Mouse (Mus musculus): Measurements from ENCODE around the gene Slc17a6. TPM values are rescaled to one million over a fixed set of nuclear protein-coding genes. Genes with fewer than 3 reads are reported as not detected.

The Slc17a6 gene
- polyA plus RNA-seq (2012), result not detected in 2 replicates

GRCm38 (mm10) chr7:51621694-51622145 lies at the start of gene Slc17a6:
Gene Slc17a6, plus strand, starts transcription at chr7:51622006.
- Histone ChIP-seq H3K36me3 (ENCODE audit: control insufficient read depth) (no peaks in the 10 kb centered on the region), H3K4me3 (replicated peaks) (no peak within 1 kb of the TSS), H3K27me3 (ENCODE audit: control insufficient read depth) (peaks cover 49% of the 10 kb centered on the region), H3K4me1 (ENCODE audit: control insufficient read depth) (no peaks in the 10 kb centered on the region), H3K9me3 (ENCODE audit: control insufficient read depth, low read length) (no peaks in the 10 kb centered on the region)
- TF ChIP-seq TAL1 (IDR thresholded peaks at IDR 0.05; ENCODE audit: low read length), result no peak; the same call in 2 of the 3 replicates
- no peak for TF ChIP-seq GATA1 (IDR thresholded peaks at IDR 0.05; ENCODE audit: low read length)

- no peak overlapping the region for H3K4me3 ChIP-seq (replicated peaks)
- no peaks in the 10 kb centered on the region for H3K27me3 ChIP-seq (ENCODE audit: control insufficient read depth)
- H3K36me3 ChIP-seq (ENCODE audit: control insufficient read depth), result no peaks in the 10 kb centered on the region
- H3K9me3 ChIP-seq (ENCODE audit: control insufficient read depth, low read length), result peaks cover 5% of the 10 kb centered on the region; the same call in 1 of the 2 replicates
- H3K4me1 ChIP-seq (ENCODE audit: control insufficient read depth), result no peaks in the 10 kb centered on the region
- TF ChIP-seq GATA1 (IDR thresholded peaks at IDR 0.05; ENCODE audit: low read length) (no peak), TAL1 (IDR thresholded peaks at IDR 0.05; ENCODE audit: low read length) (no peak)
Measured at GRCm38 (mm10) chr7:51600021-51600420, 21.8 kb upstream of the Slc17a6 start.

GRCm38 (mm10) chr7:51603741-51604140 lies 18.1 kb upstream of the Slc17a6 start:
- Histone ChIP-seq H3K36me3 (ENCODE audit: control insufficient read depth) (no peaks in the 10 kb centered on the region), H3K9me3 (ENCODE audit: control insufficient read depth, low read length) (peaks cover 10% of the 10 kb centered on the region; the same call in 1 of the 2 replicates), H3K27me3 (ENCODE audit: control insufficient read depth) (no peaks in the 10 kb centered on the region), H3K4me1 (ENCODE audit: control insufficient read depth) (no peaks in the 10 kb centered on the region), H3K4me3 (replicated peaks) (no peak overlapping the region)
- TF ChIP-seq TAL1 (IDR thresholded peaks at IDR 0.05; ENCODE audit: low read length), result no peak
- TF ChIP-seq GATA1 (IDR thresholded peaks at IDR 0.05; ENCODE audit: low read length), result no peak

DNA sequence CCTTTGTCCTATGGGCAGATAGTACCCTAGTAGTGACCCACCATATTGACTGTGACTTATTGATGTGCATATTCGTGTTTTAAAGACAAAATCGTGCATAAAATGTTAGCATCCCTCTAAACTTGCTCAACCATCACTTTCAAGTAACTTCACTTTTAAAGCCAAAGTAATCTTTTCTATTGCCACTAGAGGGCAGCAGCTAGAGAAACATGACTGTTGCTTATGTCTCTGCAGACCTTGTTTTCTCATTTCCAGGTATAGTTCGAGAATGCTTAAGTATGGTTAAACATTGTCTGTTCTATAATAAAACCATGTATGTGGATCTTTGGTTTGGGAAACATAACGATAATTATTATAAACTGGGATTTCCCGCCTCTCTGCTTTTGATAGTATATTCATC lies 7.4 kb upstream of the Slc17a6 start:
- TF ChIP-seq TAL1 (IDR thresholded peaks at IDR 0.05; ENCODE audit: low read length), result no peak
- TF ChIP-seq GATA1 (IDR thresholded peaks at IDR 0.05; ENCODE audit: low read length), result no peak
- H3K9me3 ChIP-seq (ENCODE audit: control insufficient read depth, low read length), result no peaks in the 10 kb centered on the region; the same call in 1 of the 2 replicates

DNA sequence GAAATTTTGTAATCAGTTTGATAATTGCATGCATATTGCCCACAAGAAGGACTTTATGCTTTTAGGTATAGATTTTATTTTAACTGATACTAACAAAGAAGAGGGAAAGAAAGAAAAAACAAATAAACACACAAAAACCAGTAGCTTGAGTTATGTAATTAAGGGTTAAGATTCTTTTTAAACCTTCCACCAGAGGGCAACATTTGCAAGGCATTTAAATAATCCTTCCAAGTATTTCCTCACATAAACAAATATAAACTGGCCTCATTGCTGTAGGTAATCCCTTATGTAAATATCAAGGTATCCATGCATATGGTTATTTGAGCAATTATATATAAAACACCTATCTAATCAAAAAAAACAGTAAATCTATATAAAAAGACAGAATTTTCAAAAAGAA lies 3.9 kb upstream of the Slc17a6 start:
- H3K27me3 ChIP-seq (ENCODE audit: control insufficient read depth), result peaks cover 14% of the 10 kb centered on the region
- H3K4me1 ChIP-seq (ENCODE audit: control insufficient read depth), result no peaks in the 10 kb centered on the region
- TF ChIP-seq GATA1 (IDR thresholded peaks at IDR 0.05; ENCODE audit: low read length), result no peak
- TF ChIP-seq TAL1 (IDR thresholded peaks at IDR 0.05; ENCODE audit: low read length), result no peak
- H3K36me3 ChIP-seq (ENCODE audit: control insufficient read depth), result no peaks in the 10 kb centered on the region
- H3K9me3 ChIP-seq (ENCODE audit: control insufficient read depth, low read length), result no peaks in the 10 kb centered on the region
- H3K4me3 ChIP-seq (replicated peaks), result no peak overlapping the region

More for the DNA sequence above, 7.4 kb upstream of the Slc17a6 start:
- Histone ChIP-seq H3K36me3 (ENCODE audit: control insufficient read depth) (no peaks in the 10 kb centered on the region), H3K4me3 (replicated peaks) (no peak overlapping the region), H3K27me3 (ENCODE audit: control insufficient read depth) (no peaks in the 10 kb centered on the region), H3K4me1 (ENCODE audit: control insufficient read depth) (no peaks in the 10 kb centered on the region)

- Histone ChIP-seq H3K4me3 (replicated peaks) (no peak overlapping the region), H3K9me3 (ENCODE audit: control insufficient read depth, low read length) (no peaks in the 10 kb centered on the region), H3K4me1 (ENCODE audit: control insufficient read depth) (no peaks in the 10 kb centered on the region), H3K36me3 (ENCODE audit: control insufficient read depth) (no peaks in the 10 kb centered on the region), H3K27me3 (ENCODE audit: control insufficient read depth) (peaks cover 16% of the 10 kb centered on the region)
- TF ChIP-seq GATA1 (IDR thresholded peaks at IDR 0.05; ENCODE audit: low read length) (no peak), TAL1 (IDR thresholded peaks at IDR 0.05; ENCODE audit: low read length) (no peak)
Measured at GRCm38 (mm10) chr7:51618412-51618811, 3.4 kb upstream of the Slc17a6 start.

- Histone ChIP-seq H3K36me3 (ENCODE audit: control insufficient read depth) (no peaks in the 10 kb centered on the region), H3K27me3 (ENCODE audit: control insufficient read depth) (peaks cover 32% of the 10 kb centered on the region), H3K4me3 (replicated peaks) (no peak overlapping the region), H3K9me3 (ENCODE audit: control insufficient read depth, low read length) (no peaks in the 10 kb centered on the region), H3K4me1 (ENCODE audit: control insufficient read depth) (no peaks in the 10 kb centered on the region)
- TF ChIP-seq TAL1 (IDR thresholded peaks at IDR 0.05; ENCODE audit: low read length), result no peak
- TF ChIP-seq GATA1 (IDR thresholded peaks at IDR 0.05; ENCODE audit: low read length), result no peak
Measured at GRCm38 (mm10) chr7:51619977-51620376, 1.8 kb upstream of the Slc17a6 start.

DNA sequence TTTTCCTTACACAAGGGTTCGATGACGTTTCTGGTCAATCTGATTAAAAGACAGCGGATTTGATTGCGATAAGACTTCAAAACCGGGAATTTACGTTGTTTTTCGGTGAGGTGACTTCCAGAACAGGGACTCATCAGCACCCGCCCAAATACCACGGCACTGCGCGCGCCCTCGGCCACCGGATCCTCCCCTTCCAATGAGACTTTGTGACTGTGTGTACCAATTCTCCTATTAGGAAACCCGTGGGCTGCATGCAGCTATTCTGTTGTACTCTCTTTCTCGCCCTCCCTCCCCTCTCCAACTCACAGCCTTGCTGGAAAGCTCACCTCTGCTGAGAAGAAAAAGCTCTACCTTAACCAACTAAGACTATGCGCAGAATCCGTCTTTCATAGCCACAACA lies 390 bp downstream of the Slc17a6 start:
- Histone ChIP-seq H3K36me3 (ENCODE audit: control insufficient read depth) (no peaks in the 10 kb centered on the region), H3K4me1 (ENCODE audit: control insufficient read depth) (no peaks in the 10 kb centered on the region), H3K4me3 (replicated peaks) (no peak overlapping the region), H3K9me3 (ENCODE audit: control insufficient read depth, low read length) (no peaks in the 10 kb centered on the region), H3K27me3 (ENCODE audit: control insufficient read depth) (peaks cover 54% of the 10 kb centered on the region)
- TF ChIP-seq GATA1 (IDR thresholded peaks at IDR 0.05; ENCODE audit: low read length) (no peak), TAL1 (IDR thresholded peaks at IDR 0.05; ENCODE audit: low read length) (no peak)

- TF ChIP-seq TAL1 (IDR thresholded peaks at IDR 0.05; ENCODE audit: low read length) (no peak), GATA1 (IDR thresholded peaks at IDR 0.05; ENCODE audit: low read length) (no peak)
- H3K4me3 ChIP-seq (replicated peaks), result no peak overlapping the region
- H3K27me3 ChIP-seq (ENCODE audit: control insufficient read depth), result peaks cover 59% of the 10 kb centered on the region
Measured at GRCm38 (mm10) chr7:51622666-51623065, 860 bp downstream of the Slc17a6 start.

DNA sequence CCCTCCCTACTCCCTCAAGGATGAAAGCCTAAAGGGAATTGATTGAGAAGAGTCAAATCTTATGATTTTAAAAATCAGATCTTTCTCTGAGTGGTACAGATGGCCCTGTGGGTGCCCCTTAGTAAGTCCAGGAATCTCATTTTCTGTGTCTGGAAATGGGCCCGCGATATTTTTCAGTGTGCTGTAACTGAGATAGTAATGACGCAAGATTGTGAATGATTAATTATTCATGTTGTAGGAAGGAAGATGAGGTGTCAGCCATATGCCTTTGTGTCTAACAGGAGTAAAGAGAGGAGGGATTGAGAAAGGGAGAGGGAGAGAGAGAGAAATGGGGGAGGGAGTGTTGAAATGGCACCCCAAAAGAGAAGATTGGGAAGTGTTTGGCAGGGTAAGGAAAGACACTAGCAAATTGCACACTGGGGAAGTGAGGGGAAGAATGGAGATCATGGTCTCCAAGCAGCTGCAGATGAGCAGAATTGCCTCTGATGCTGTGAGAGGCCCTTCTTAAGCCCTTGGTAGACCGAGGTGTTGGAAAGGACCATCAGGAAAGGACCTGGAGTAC lies 2.6 kb downstream of the Slc17a6 start:
- Histone ChIP-seq H3K36me3 (ENCODE audit: control insufficient read depth) (no peaks in the 10 kb centered on the region), H3K4me1 (ENCODE audit: control insufficient read depth) (no peaks in the 10 kb centered on the region), H3K4me3 (replicated peaks) (no peak overlapping the region), H3K27me3 (ENCODE audit: control insufficient read depth) (peaks cover 71% of the 10 kb centered on the region), H3K9me3 (ENCODE audit: control insufficient read depth, low read length) (no peaks in the 10 kb centered on the region)
- no peak for TF ChIP-seq TAL1 (IDR thresholded peaks at IDR 0.05; ENCODE audit: low read length)
- TF ChIP-seq GATA1 (IDR thresholded peaks at IDR 0.05; ENCODE audit: low read length), result no peak

More at GRCm38 (mm10) chr7:51622666-51623065, 860 bp downstream of the Slc17a6 start:
- Histone ChIP-seq H3K4me1 (ENCODE audit: control insufficient read depth) (no peaks in the 10 kb centered on the region), H3K9me3 (ENCODE audit: control insufficient read depth, low read length) (no peaks in the 10 kb centered on the region), H3K36me3 (ENCODE audit: control insufficient read depth) (no peaks in the 10 kb centered on the region)
